Mouse (Mus musculus) CH12.LX (cell line): Measurements from ENCODE around the gene Cachd1. TPM values are rescaled to one million over a fixed set of nuclear protein-coding genes. Genes with fewer than 3 reads are reported as not detected.

Experiments used
- DNase-seq: peaks from one replicate; pipeline ENCODE4 v3.0.0-alpha.2; 2013; ENCODE audit errors: extremely low read depth
- H3K27ac ChIP-seq: 2 replicates; pipeline ENCODE4 v1.5.1; 2012; ENCODE audit warnings: low read depth, mild to moderate bottlenecking, control low read depth, moderate library complexity; ENCODE audit not compliant: insufficient read depth
- H3K27me3 ChIP-seq: replicated peaks from 2 replicates; pipeline ENCODE3; 2012; ENCODE audit warnings: inconsistent platforms
- H3K36me3 ChIP-seq, 2 experiments: replicated peaks in 1 of 2; 2 replicates each; pipeline versions ENCODE3 to v1.6.1; 2012; ENCODE audit warnings: inconsistent platforms in 1 of 2, low read length in 1 of 2, mild to moderate bottlenecking in 1 of 2, mixed read lengths in 1 of 2, moderate library complexity in 1 of 2; ENCODE audit not compliant: control insufficient read depth in 1 of 2, insufficient read depth in 1 of 2
- H3K4me1 ChIP-seq, 2 experiments: 2 replicates each; pipeline ENCODE4 v1.6.1; 2012; ENCODE audit warnings: inconsistent platforms in 1 of 2, moderate library complexity in 1 of 2; ENCODE audit not compliant: insufficient read depth in 2 of 2, control insufficient read depth in 1 of 2
- H3K4me2 ChIP-seq: 2 replicates; pipeline ENCODE4 v1.6.1; 2012; ENCODE audit warnings: low read depth, mild to moderate bottlenecking, control low read depth; ENCODE audit not compliant: poor library complexity, insufficient read depth, severe bottlenecking
- H3K4me3 ChIP-seq, 3 experiments: fragments of 150-350 bp in 1 of 3; sonication (generic) in 1 of 3; replicated peaks in 1 of 3; 2 replicates each; pipeline versions ENCODE3 to v1.5.1; 2011 to 2012; ENCODE audit warnings: low read depth in 2 of 3, low read length in 2 of 3, mild to moderate bottlenecking in 2 of 3, moderate library complexity in 2 of 3, control low read depth in 1 of 3, improper control_type of control experiment in 1 of 3, inconsistent platforms in 1 of 3, mixed read lengths in 1 of 3; ENCODE audit not compliant: poor library complexity in 1 of 3
- H3K79me2 ChIP-seq: replicated peaks from 2 replicates; pipeline ENCODE4 v1.6.1; 2012; ENCODE audit warnings: mild to moderate bottlenecking, moderate library complexity; ENCODE audit not compliant: control insufficient read depth, poor library complexity, insufficient read depth, severe bottlenecking; ENCODE audit errors: extremely low read depth
- H3K9ac ChIP-seq: 2 replicates; pipeline ENCODE4 v1.6.1; 2012; ENCODE audit warnings: low read depth, mild to moderate bottlenecking, control low read depth, moderate library complexity; ENCODE audit not compliant: insufficient read depth
- H3K9me3 ChIP-seq: replicated peaks from 2 replicates; pipeline ENCODE3; 2012; ENCODE audit warnings: low read length, inconsistent platforms, mixed read lengths
- BHLHE40 ChIP-seq: IDR thresholded peaks from 2 replicates; pipeline ENCODE4 v1.6.1; 2011; ENCODE audit warnings: mild to moderate bottlenecking, low read depth, low read length, improper control_type of control experiment
- E2F4 ChIP-seq: IDR thresholded peaks from 2 replicates; pipeline ENCODE4 v1.6.1; 2011; ENCODE audit warnings: low read depth, low read length, improper control_type of control experiment; ENCODE audit not compliant: insufficient replicate concordance
- ELF1 ChIP-seq: IDR thresholded peaks from 2 replicates; pipeline ENCODE4 v1.6.1; 2014; ENCODE audit warnings: low read depth, mild to moderate bottlenecking, inconsistent platforms, low read length, improper control_type of control experiment
- EP300 ChIP-seq: IDR thresholded peaks from 2 replicates; pipeline ENCODE4 v1.6.1; 2011; ENCODE audit warnings: low read length, improper control_type of control experiment
- GABPA ChIP-seq: IDR thresholded peaks from 2 replicates; pipeline ENCODE4 v1.6.1; 2012; ENCODE audit warnings: low read depth, low read length, improper control_type of control experiment, inconsistent platforms; ENCODE audit not compliant: insufficient replicate concordance
- HCFC1 ChIP-seq: IDR thresholded peaks from 2 replicates; pipeline ENCODE4 v1.6.1; 2012; ENCODE audit warnings: low read depth, mild to moderate bottlenecking, inconsistent platforms, low read length, improper control_type of control experiment
- JUN ChIP-seq: IDR thresholded peaks from 2 replicates; pipeline ENCODE4 v1.6.1; 2011; ENCODE audit warnings: low read depth, mild to moderate bottlenecking, low read length, improper control_type of control experiment, moderate library complexity; ENCODE audit not compliant: insufficient read depth
- MAX ChIP-seq: IDR thresholded peaks from 2 replicates; pipeline ENCODE4 v1.6.1; 2011; ENCODE audit warnings: low read length, improper control_type of control experiment
- MAZ ChIP-seq: IDR thresholded peaks from 2 replicates; pipeline ENCODE4 v1.6.1; 2012; ENCODE audit warnings: low read depth, mild to moderate bottlenecking, inconsistent platforms, low read length, improper control_type of control experiment, moderate library complexity
- MYC ChIP-seq: IDR thresholded peaks from 2 replicates; pipeline ENCODE4 v1.6.1; 2011; ENCODE audit warnings: low read depth, mild to moderate bottlenecking, improper control_type of control experiment, low read length
- NELFE ChIP-seq: IDR thresholded peaks from 2 replicates; pipeline ENCODE4 v1.6.1; 2011; ENCODE audit warnings: low read depth, low read length, improper control_type of control experiment
- NRF1 ChIP-seq: IDR thresholded peaks from 2 replicates; pipeline ENCODE4 v1.6.1; 2014; ENCODE audit warnings: low read depth, mild to moderate bottlenecking, inconsistent platforms, low read length, improper control_type of control experiment, moderate library complexity
- PAX5 ChIP-seq: IDR thresholded peaks from 2 replicates; pipeline ENCODE4 v1.6.1; 2012; ENCODE audit warnings: low read length, inconsistent platforms, mixed read lengths
- POLR2A ChIP-seq: IDR thresholded peaks from 2 replicates; pipeline ENCODE4 v1.6.1; 2011; ENCODE audit warnings: low read depth, mild to moderate bottlenecking, improper control_type of control experiment, low read length
- POLR2AphosphoS2 ChIP-seq: IDR thresholded peaks from 2 replicates; pipeline ENCODE4 v1.6.1; 2011; ENCODE audit warnings: low read depth, low read length, improper control_type of control experiment
- RAD21 ChIP-seq: IDR thresholded peaks from 2 replicates; pipeline ENCODE4 v1.6.1; 2011; ENCODE audit warnings: low read depth, mild to moderate bottlenecking, low read length, improper control_type of control experiment, moderate library complexity
- RCOR1 ChIP-seq: conservative IDR thresholded peaks from 2 replicates; pipeline ENCODE4 v1.6.1; 2012; ENCODE audit warnings: low read depth, mild to moderate bottlenecking, inconsistent platforms, low read length, improper control_type of control experiment
- SIN3A ChIP-seq: IDR thresholded peaks from 2 replicates; pipeline ENCODE4 v1.6.1; 2012; ENCODE audit warnings: low read length, improper control_type of control experiment, inconsistent platforms
- SMC3 ChIP-seq: IDR thresholded peaks from 2 replicates; pipeline ENCODE4 v1.6.1; 2011; ENCODE audit warnings: low read depth, low read length, improper control_type of control experiment
- TCF12 ChIP-seq: IDR thresholded peaks from 2 replicates; pipeline ENCODE4 v1.6.1; 2014; ENCODE audit warnings: low read depth, mild to moderate bottlenecking, inconsistent platforms, low read length, improper control_type of control experiment
- UBTF ChIP-seq: IDR thresholded peaks from 2 replicates; pipeline ENCODE4 v1.6.1; 2012; ENCODE audit warnings: low read depth, mild to moderate bottlenecking, inconsistent platforms, low read length, improper control_type of control experiment, moderate library complexity
- ZKSCAN1 ChIP-seq: IDR thresholded peaks from 2 replicates; pipeline ENCODE4 v1.6.1; 2012; ENCODE audit warnings: low read depth, inconsistent platforms, low read length, improper control_type of control experiment, borderline replicate concordance
- ZMIZ1 ChIP-seq: IDR thresholded peaks from 2 replicates; pipeline ENCODE4 v1.6.1; 2012; ENCODE audit warnings: low read depth, mild to moderate bottlenecking, inconsistent platforms, low read length, improper control_type of control experiment
- ZNF384 ChIP-seq: IDR thresholded peaks from 2 replicates; pipeline ENCODE4 v1.6.1; 2012; ENCODE audit warnings: low read depth, low read length, improper control_type of control experiment, inconsistent platforms
- dilution Hi-C: fragments of 300-500 bp; cut with MboI; formaldehyde crosslinking; loops from 2 replicates; pipeline ENCODE4 v1.14.3; 2020; ENCODE audit warnings: low sequenced_read_pairs; ENCODE audit not compliant: extremely low pct_unique_long_range_greater_than_20kb, extremely low pct_ligation_motif_present
- in situ Hi-C: fragments of 300-500 bp; cut with MboI; formaldehyde crosslinking; loops from 3 replicates; pipeline ENCODE4 v1.14.3; 2019; ENCODE audit warnings: low sequenced_read_pairs, low pct_ligation_motif_present, low pct_unique_long_range_greater_than_20kb, mixed read lengths
- polyA plus RNA-seq: library from polyadenylated mRNA; unstranded; fragments of >175 nt; gene quantifications from 2 replicates; pipeline ENCODE4 v1.2.1, GENCODE M21; 2012; ENCODE audit warnings: low read depth; ENCODE audit not compliant: insufficient read length
- total RNA-seq, 2 experiments: library from RNA; depleted of rRNA; stranded (reverse); fragments of 300-350 nt in 1 of 2; fragments of >200 nt in 1 of 2; gene quantifications; 2 replicates each; pipeline ENCODE4 v1.2.3; 2012 to 2014

The Cachd1 gene
- total and polyA plus RNA-seq, 3 experiments = 0.13 to 0.24 (median 0.20) TPM

DNA sequence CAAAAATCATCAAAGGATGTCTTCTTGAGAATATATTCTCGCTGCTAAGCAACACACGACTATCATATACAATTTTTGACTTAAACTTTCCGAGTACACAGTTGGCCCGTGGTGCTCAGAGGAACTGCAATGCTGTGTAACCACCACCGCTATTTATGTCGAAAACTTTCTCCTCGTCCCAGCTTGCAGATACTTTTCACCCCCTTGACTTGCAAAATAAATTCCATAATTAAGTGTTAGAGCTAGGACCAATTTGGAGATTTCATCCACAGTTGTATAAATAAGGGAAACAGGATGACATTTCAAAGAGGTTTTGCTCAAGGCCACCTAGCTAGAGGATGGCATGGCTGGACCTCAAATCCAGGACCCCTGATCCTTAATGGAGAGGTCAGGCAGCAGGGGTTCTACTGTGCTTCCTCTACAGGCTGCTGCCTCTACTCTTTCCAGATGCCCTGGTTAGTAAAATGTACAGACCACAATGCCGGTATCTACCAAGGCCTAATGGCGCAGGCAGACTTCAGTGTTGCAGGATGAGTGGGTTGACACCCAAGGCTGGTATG lies 251.5 kb downstream of the Cachd1 start:
- Histone ChIP-seq H3K36me3 (no peaks in the 10 kb centered on the region), H3K9ac (no peak overlapping the region), H3K27me3 (no peaks in the 10 kb centered on the region), H3K4me2 (no peak overlapping the region), H3K9me3 (peaks cover 2% of the 10 kb centered on the region), H3K27ac (no peak overlapping the region), H3K79me2 (no peaks in the 10 kb centered on the region), H3K4me3 (no peak overlapping the region), H3K4me1 (no peaks in the 10 kb centered on the region)
- DNase-seq = no peak
- dilution Hi-C loops = no loop called here
- in situ Hi-C loops = no loop called here
- TF ChIP-seq ZKSCAN1 (no peak), POLR2A (no peak), ELF1 (no peak), POLR2AphosphoS2 (no peak), JUN (no peak), GABPA (no peak)

DNA sequence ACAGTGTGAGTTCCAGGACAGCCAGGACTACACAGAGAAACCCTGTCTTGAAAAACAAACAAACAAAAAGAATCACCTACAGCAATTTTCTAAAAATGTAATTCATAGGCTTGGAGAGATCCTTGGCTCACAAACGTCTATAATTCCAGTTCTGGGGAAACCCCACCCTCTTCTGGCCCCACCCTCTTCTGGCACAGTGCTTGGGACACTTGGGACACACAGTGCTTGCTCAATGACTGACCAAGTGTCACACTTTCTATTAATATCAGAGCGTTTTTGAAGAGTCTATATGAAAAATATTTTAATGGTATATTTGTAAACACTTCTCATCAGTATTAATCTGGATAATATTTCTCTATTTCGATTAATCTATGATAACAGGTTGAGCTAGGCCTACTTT lies 256.6 kb downstream of the Cachd1 start:
- no peak overlapping the region for H3K27ac ChIP-seq
- no peaks in the 10 kb centered on the region for H3K9me3 ChIP-seq

DNA sequence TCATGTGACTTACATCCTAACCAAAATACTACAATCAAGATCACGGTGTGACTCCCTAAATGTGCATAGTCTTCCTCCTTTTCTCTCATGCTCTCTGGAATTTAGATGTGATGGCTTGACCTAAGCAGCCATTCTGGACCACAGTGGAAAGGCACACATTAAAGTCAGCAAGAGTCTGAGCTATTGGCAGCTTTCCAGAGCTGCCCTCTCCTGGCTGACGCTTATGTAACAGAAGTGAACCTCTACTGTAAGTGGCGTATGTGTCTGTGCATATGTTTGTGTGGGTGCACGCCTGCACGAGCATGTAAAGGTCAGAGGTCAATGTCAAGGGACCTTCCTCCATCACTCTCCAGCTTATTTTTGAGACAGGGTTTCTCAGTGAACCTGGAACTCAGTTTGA lies 258.7 kb downstream of the Cachd1 start:
- H3K27me3 ChIP-seq = no peaks in the 10 kb centered on the region
- no peak overlapping the region for H3K9ac ChIP-seq
- no peak overlapping the region for H3K4me3 ChIP-seq
- no peak for DNase-seq
- H3K9me3 ChIP-seq = no peaks in the 10 kb centered on the region
- no peak for TF ChIP-seq E2F4
- no peak for TF ChIP-seq BHLHE40
- TF ChIP-seq MYC = no peak
- in situ Hi-C loops = no loop called here
- H3K4me1 ChIP-seq = no peaks in the 10 kb centered on the region
- H3K27ac ChIP-seq = no peak overlapping the region
- dilution Hi-C loops = no loop called here
- no peaks in the 10 kb centered on the region for H3K79me2 ChIP-seq
- H3K4me2 ChIP-seq = no peak overlapping the region
- H3K36me3 ChIP-seq = no peaks in the 10 kb centered on the region

More for the DNA sequence above, 256.6 kb downstream of the Cachd1 start:
- no peaks in the 10 kb centered on the region for H3K4me1 ChIP-seq
- no peaks in the 10 kb centered on the region for H3K36me3 ChIP-seq
- no peak overlapping the region for H3K9ac ChIP-seq
- no peak for TF ChIP-seq ZNF384
- no peak for TF ChIP-seq MAX
- no peak for TF ChIP-seq MAZ
- no peak for TF ChIP-seq RCOR1
- TF ChIP-seq MYC = no peak
- no peak for TF ChIP-seq SIN3A
- no peak for TF ChIP-seq ELF1
- TF ChIP-seq HCFC1 = no peak
- no peak for TF ChIP-seq NRF1
- TF ChIP-seq NELFE = no peak
- no peak for TF ChIP-seq UBTF
- no peak for TF ChIP-seq TCF12
- TF ChIP-seq PAX5 = no peak
- no peak for TF ChIP-seq RAD21
- no peak for TF ChIP-seq E2F4
- TF ChIP-seq EP300 = no peak
- TF ChIP-seq ZMIZ1 = no peak
- no peak for TF ChIP-seq SMC3
- no peak for TF ChIP-seq POLR2A
- no peak for TF ChIP-seq JUN
- no peaks in the 10 kb centered on the region for H3K27me3 ChIP-seq
- no peaks in the 10 kb centered on the region for H3K79me2 ChIP-seq
- dilution Hi-C loops = no loop called here
- in situ Hi-C loops = no loop called here
- no peak for DNase-seq
- H3K4me2 ChIP-seq = no peak overlapping the region
- H3K4me3 ChIP-seq = no peak overlapping the region
